ENCODE assay signal across 9 mouse cellular contexts in the genomic region with DNA sequence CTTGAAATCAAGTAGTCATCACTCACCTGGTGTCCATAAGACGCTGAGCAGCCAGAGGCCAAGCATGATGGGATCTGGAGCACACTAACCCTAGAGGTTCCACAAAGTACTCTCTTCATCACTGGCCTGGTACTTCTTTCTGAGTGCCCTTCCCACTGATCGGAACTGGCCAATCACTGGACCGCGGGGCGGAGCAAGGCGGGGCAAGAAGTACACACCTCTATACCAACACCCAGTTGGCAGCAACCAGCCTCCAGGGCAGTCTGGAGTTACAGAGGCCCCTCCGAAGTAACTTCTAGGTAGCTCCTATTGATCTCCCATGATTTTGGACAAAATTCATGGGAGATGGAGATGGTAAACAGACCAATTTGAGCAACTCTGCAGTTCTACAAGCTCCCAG. TPM values are rescaled to one million over a fixed set of nuclear protein-coding genes. Genes with fewer than 3 reads are reported as not detected.
DNase-seq lines count a peak whose midpoint lies in the region; ATAC-seq lines count a peak whose summit lies in the region.
"Had no signal": no experiment of that assay in that cellular context is flagged by ENCODE, and none has a peak within 500 bp of the region (broad histone marks: within the 10 kb centered on the region; RNA-seq: fewer than 3 reads in every experiment).

A gene (minus strand): TSS at position 157 of the 400 bp plus-strand sequence.

- no peak within 1 kb of the TSS for H3K4me3 ChIP-seq in forebrain, embryonic 12.5 days (replicated peaks)
- no peak within 1 kb of the TSS for H3K4me3 ChIP-seq in forebrain, embryonic 10.5 days
- no peak within 1 kb of the TSS for H3K4me3 ChIP-seq in kidney, embryonic 15.5 days (replicated peaks)
- H3K4me3 ChIP-seq in hindbrain, embryonic 11.5 days (ENCODE audit: low read depth, low read length): no peak within 1 kb of the TSS
- H3K4me3 ChIP-seq: neural tube, embryonic 12.5 days had no signal

- DNase-seq in forebrain, embryonic 10.5 days (ENCODE audit: extremely low spot score, low spot score): no peak
- DNase-seq in lung, postnatal 4 days: peak; percentile 63 to 66
- no peak for DNase-seq in hindbrain, embryonic 11.5 days (ENCODE audit: low spot score)
- DNase-seq in testis, postnatal 14 days (ENCODE audit: low spot score): no peak
- no peak for DNase-seq in gastrocnemius, adult 8-10 months (ENCODE audit: low spot score in 2 of 2)

- no peaks in the 10 kb centered on the region for H3K9me3 ChIP-seq in forebrain, embryonic 12.5 days
- no peaks in the 10 kb centered on the region for H3K9me3 ChIP-seq in forebrain, embryonic 10.5 days
- no peaks in the 10 kb centered on the region for H3K9me3 ChIP-seq in kidney, embryonic 15.5 days (replicated peaks)
- H3K9me3 ChIP-seq in hindbrain, embryonic 11.5 days (ENCODE audit: control insufficient read depth, low read length): no peaks in the 10 kb centered on the region
- H3K9me3 ChIP-seq: neural tube, embryonic 12.5 days had no signal

- H3K9ac ChIP-seq in forebrain, embryonic 12.5 days: no peak within 1 kb of the TSS
- H3K9ac ChIP-seq in kidney, embryonic 15.5 days: no peak within 1 kb of the TSS
- H3K9ac ChIP-seq in hindbrain, embryonic 11.5 days (ENCODE audit: low read depth, low read length): no peak within 1 kb of the TSS
- H3K9ac ChIP-seq: neural tube, embryonic 12.5 days had no signal

- no peak within 1 kb of the TSS for H3K4me2 ChIP-seq in forebrain, embryonic 12.5 days
- no peak within 1 kb of the TSS for H3K4me2 ChIP-seq in kidney, embryonic 15.5 days
- H3K4me2 ChIP-seq in hindbrain, embryonic 11.5 days (replicated peaks; ENCODE audit: low read depth, low read length): no peak within 1 kb of the TSS
- H3K4me2 ChIP-seq: neural tube, embryonic 12.5 days had no signal

- no peaks in the 10 kb centered on the region for H3K27me3 ChIP-seq in forebrain, embryonic 12.5 days
- 0 out of 2 replicates have a peak, but pooled peaks cover 6% of the 10 kb centered on the region for H3K27me3 ChIP-seq in forebrain, embryonic 10.5 days (ENCODE audit: poor library complexity, severe bottlenecking)
- no peaks in the 10 kb centered on the region for H3K27me3 ChIP-seq in kidney, embryonic 15.5 days
- H3K27me3 ChIP-seq in hindbrain, embryonic 11.5 days (ENCODE audit: control insufficient read depth, insufficient read depth, low read length): no peaks in the 10 kb centered on the region
- H3K27me3 ChIP-seq: neural tube, embryonic 12.5 days had no signal

- no peak within 1 kb of the TSS for H3K27ac ChIP-seq in forebrain, embryonic 12.5 days
- H3K27ac ChIP-seq in forebrain, embryonic 10.5 days: no peak within 1 kb of the TSS
- H3K27ac ChIP-seq in kidney, embryonic 15.5 days: no peak within 1 kb of the TSS
- no peak within 1 kb of the TSS for H3K27ac ChIP-seq in hindbrain, embryonic 11.5 days (ENCODE audit: low read depth, low read length)
- H3K27ac ChIP-seq: neural tube, embryonic 12.5 days had no signal

- peaks cover 23% of the 10 kb centered on the region for H3K36me3 ChIP-seq in forebrain, embryonic 12.5 days (replicated peaks)
- peaks cover 35% of the 10 kb centered on the region for H3K36me3 ChIP-seq in forebrain, embryonic 10.5 days (replicated peaks)
- H3K36me3 ChIP-seq in kidney, embryonic 15.5 days: peaks cover 26% of the 10 kb centered on the region
- H3K36me3 ChIP-seq in hindbrain, embryonic 11.5 days (ENCODE audit: control insufficient read depth, insufficient read depth, low read length): no peaks in the 10 kb centered on the region

- 28% methylated on average over 7 of the region's 7 CpGs for WGBS in forebrain, embryonic 12.5 days
- WGBS in forebrain, embryonic 10.5 days: 26% methylated on average over 7 of the region's 7 CpGs
- 29% methylated on average over 7 of the region's 7 CpGs for WGBS in kidney, embryonic 15.5 days
- WGBS in hindbrain, embryonic 11.5 days: 22% methylated on average over 7 of the region's 7 CpGs

- H3K4me1 ChIP-seq in forebrain, embryonic 12.5 days: no peaks in the 10 kb centered on the region
- H3K4me1 ChIP-seq in forebrain, embryonic 10.5 days: no peaks in the 10 kb centered on the region
- no peaks in the 10 kb centered on the region for H3K4me1 ChIP-seq in kidney, embryonic 15.5 days
- H3K4me1 ChIP-seq in hindbrain, embryonic 11.5 days (replicated peaks; ENCODE audit: control insufficient read depth, insufficient read depth, low read length): no peaks in the 10 kb centered on the region
- H3K4me1 ChIP-seq: neural tube, embryonic 12.5 days had no signal

- peak; percentile 62; the same call in 1 of the 2 replicates for ATAC-seq in forebrain, embryonic 12.5 days (ENCODE audit: low FRiP score)
- peak; percentile 77 for ATAC-seq in activated CD4-positive, CD25-positive, alpha-beta regulatory T cell, adult 4 months
- ATAC-seq in kidney, embryonic 15.5 days (replicated peaks; ENCODE audit: low FRiP score): peak; percentile 74
- ATAC-seq in hindbrain, embryonic 11.5 days (ENCODE audit: low FRiP score): no peak

RNA-seq across cellular contexts. Expression of the gene that starts here (rescaled TPM):
- 3.2 and 3.6 TPM in 2 replicates for polyA plus RNA-seq in forebrain, embryonic 12.5 days (2016; fragmentation: Nextera tagmentation; extraction: Ambion mirVana)
- 1.6 and 2.4 TPM in 2 replicates for polyA plus RNA-seq in forebrain, embryonic 10.5 days (2016; fragmentation: Nextera tagmentation; extraction: Ambion mirVana)
- polyA plus RNA-seq in activated CD4-positive, CD25-positive, alpha-beta regulatory T cell, adult 4 months (2017; shearing (Covaris generic)): 1 to 10 TPM; 9.6 to 9.9 TPM
- polyA plus RNA-seq in kidney, embryonic 15.5 days (2015; fragmentation: Nextera tagmentation; extraction: Ambion mirVana): 1.4 and 2.1 TPM in 2 replicates
- polyA plus RNA-seq in hindbrain, embryonic 11.5 days (2014; fragmentation: Nextera tagmentation; extraction: Ambion mirVana): 2.6 and 3.1 TPM in 2 replicates
- total RNA-seq in gastrocnemius, adult 8-10 months (2022): under 1 TPM in 3 of 4 experiments, not detected in 1; 0.22 to 0.54 (median 0.39) TPM

Comparison
In these comparisons a context has a peak if more than half of its experiments do, and no peak if none do; other contexts are left out.
1. DNase-seq: peak in lung, postnatal 4 days (2 of 2); none in forebrain, embryonic 10.5 days (single experiment), hindbrain, embryonic 11.5 days (single experiment), testis, postnatal 14 days (single experiment) and gastrocnemius, adult 8-10 months (0 of 2).